Mouse (Mus musculus) brain, adult 10 weeks (tissue): Measurements from ENCODE around the gene Aco1. TPM values are rescaled to one million over a fixed set of nuclear protein-coding genes. Genes with fewer than 3 reads are reported as not detected.

Experiments used
- polyA plus RNA-seq: library from polyadenylated mRNA; stranded (reverse); fragments of 350-450 nt; fragmentation: Illumina TruSeq; extraction: RNeasy Lipid Tissue Mini Kit (QIAGEN cat#74804); gene quantifications from one replicate; pipeline ENCODE4 v1.2.3, GENCODE M21; 2015; ENCODE audit warnings: low read depth, low replicate concordance

Gene Aco1
- 18.1 TPM for polyA plus RNA-seq

GRCm38 (mm10) chr4:40142743-40143532 lies at the start of gene Aco1:
TSS of gene Aco1 (plus strand) at chr4:40143081.

DNA sequence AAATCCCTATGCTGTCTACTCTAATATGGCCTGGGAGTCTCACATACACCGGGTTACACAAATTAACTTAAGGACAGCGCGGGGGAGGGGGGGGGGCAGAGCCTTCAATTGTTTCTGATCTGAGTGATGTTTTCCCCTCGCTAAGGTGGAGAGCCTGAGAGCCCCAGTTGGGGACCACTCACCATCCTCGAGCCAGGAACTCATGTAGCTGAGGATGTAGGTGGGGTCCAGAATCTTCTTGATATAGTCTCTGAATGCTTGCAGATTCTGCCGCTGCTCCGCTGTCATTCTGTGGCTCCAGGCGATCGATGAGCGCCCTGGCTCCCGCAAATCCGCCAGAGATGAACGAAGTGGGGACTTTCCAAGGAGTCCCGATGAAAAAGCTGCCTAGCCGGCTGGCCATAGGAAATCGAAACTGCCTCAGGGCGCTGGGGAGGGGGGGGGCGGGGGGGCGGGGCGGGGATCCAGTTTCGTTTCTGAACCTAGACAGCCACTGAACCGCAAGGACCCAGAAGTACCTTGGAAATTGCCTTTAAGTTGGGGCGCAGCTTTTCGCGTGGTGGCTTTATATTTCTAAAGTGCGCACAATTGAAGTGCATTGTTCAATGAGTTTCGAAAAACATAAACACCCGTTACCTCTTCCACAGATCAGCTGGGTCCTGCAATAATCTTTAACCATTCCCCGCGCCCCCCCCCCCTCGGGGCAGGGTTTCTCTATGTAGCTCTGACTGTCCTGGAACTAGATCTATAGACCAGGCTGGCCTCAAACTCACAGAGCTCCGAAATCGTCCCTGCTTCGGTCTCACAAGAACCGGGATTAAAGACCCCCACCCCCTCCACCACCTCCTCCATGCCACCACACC lies 96.8 kb downstream of the Aco1 start, which contains the start of gene Ddx58:
TSS of gene Ddx58 (minus strand) at position 420 of the 863 bp plus-strand sequence.

Other genes with a start within 250 kb of the Aco1 start
- 3.2 TPM for gene Ddx58, start 96.7 kb downstream of the Aco1 start, polyA plus RNA-seq
- 3.9 TPM for gene Smim27, start 126.5 kb downstream of the Aco1 start, polyA plus RNA-seq
- gene Topors, start 126.8 kb downstream of the Aco1 start, polyA plus RNA-seq = 15.5 TPM
- gene Ndufb6, start 136.3 kb downstream of the Aco1 start, polyA plus RNA-seq = 319 TPM